Mouse (Mus musculus) MEL (cell line): ENCODE results near the gene Ube2l6. TPM values are rescaled to one million over a fixed set of nuclear protein-coding genes. Genes with fewer than 3 reads are reported as not detected.

Experiments used
- DNase-seq: peaks from one replicate; pipeline ENCODE4 v3.0.0; 2011; ENCODE audit warnings: low read depth, low spot score
- H3K27ac ChIP-seq: 2 replicates; pipeline ENCODE4 v1.5.1; 2012; ENCODE audit warnings: low read depth, mild to moderate bottlenecking, control low read depth, low read length, moderate library complexity; ENCODE audit not compliant: control insufficient read depth
- H3K27me3 ChIP-seq, 2 experiments: fragments of 150-350 bp in 1 of 2; sonication (generic) in 1 of 2; 2 replicates each; pipeline ENCODE4 v1.6.1; 2012; ENCODE audit warnings: low read length in 2 of 2, mild to moderate bottlenecking in 2 of 2, improper control_type of control experiment in 1 of 2, moderate library complexity in 1 of 2; ENCODE audit not compliant: insufficient read depth in 2 of 2, control insufficient read depth in 1 of 2
- H3K36me3 ChIP-seq, 2 experiments: 2 replicates each; pipeline ENCODE4 v1.6.1; 2012 to 2014; ENCODE audit warnings: low read length in 2 of 2, improper control_type of control experiment in 1 of 2, inconsistent platforms in 1 of 2, mild to moderate bottlenecking in 1 of 2; ENCODE audit not compliant: insufficient read depth in 2 of 2, control insufficient read depth in 1 of 2
- H3K4me1 ChIP-seq, 2 experiments: fragments of 150-350 bp in 1 of 2; sonication (generic) in 1 of 2; 2 replicates each; pipeline ENCODE4 v1.6.1; 2012; ENCODE audit warnings: low read length in 2 of 2, improper control_type of control experiment in 1 of 2, mild to moderate bottlenecking in 1 of 2; ENCODE audit not compliant: insufficient read depth in 2 of 2, control insufficient read depth in 1 of 2
- H3K4me3 ChIP-seq, 2 experiments: fragments of 150-350 bp in 1 of 2; sonication (generic) in 1 of 2; 2 replicates each; pipeline ENCODE4 v1.5.1; 2012; ENCODE audit warnings: low read depth in 2 of 2, low read length in 2 of 2, mild to moderate bottlenecking in 2 of 2, moderate library complexity in 2 of 2, control low read depth in 1 of 2, improper control_type of control experiment in 1 of 2; ENCODE audit not compliant: control insufficient read depth in 1 of 2, insufficient read depth in 1 of 2
- H3K79me2 ChIP-seq: 2 replicates; pipeline ENCODE4 v1.6.1; 2012; ENCODE audit warnings: mild to moderate bottlenecking, low read length, moderate library complexity; ENCODE audit not compliant: control insufficient read depth, poor library complexity, insufficient read depth
- H3K9ac ChIP-seq: 2 replicates; pipeline ENCODE4 v1.6.1; 2012; ENCODE audit warnings: low read depth, mild to moderate bottlenecking, control low read depth, low read length, moderate library complexity; ENCODE audit not compliant: control insufficient read depth, poor library complexity, severe bottlenecking
- H3K9me3 ChIP-seq: fragments of 150-350 bp; sonication (generic); replicated peaks from 2 replicates; pipeline ENCODE4 v1.6.1; 2012; ENCODE audit warnings: mild to moderate bottlenecking, low read length, improper control_type of control experiment, moderate library complexity; ENCODE audit not compliant: insufficient read depth
- BHLHE40 ChIP-seq: IDR thresholded peaks from 2 replicates; pipeline ENCODE4 v1.6.1; 2012; ENCODE audit warnings: low read depth, mild to moderate bottlenecking, inconsistent platforms, low read length, improper control_type of control experiment, borderline replicate concordance
- CHD1 ChIP-seq: IDR thresholded peaks from 2 replicates; pipeline ENCODE4 v1.6.1; 2012; ENCODE audit warnings: low read depth, mild to moderate bottlenecking, inconsistent platforms, low read length, improper control_type of control experiment
- CHD2 ChIP-seq: IDR thresholded peaks from 2 replicates; pipeline ENCODE4 v1.6.1; 2011; ENCODE audit warnings: low read length, improper control_type of control experiment
- CTCF ChIP-seq, 3 experiments: IDR thresholded peaks in 2 of 3; conservative IDR thresholded peaks in 1 of 3; 2 replicates each; pipeline ENCODE4 v1.5.1; 2011 to 2012; ENCODE audit warnings: low read length in 3 of 3, low read depth in 2 of 3, mild to moderate bottlenecking in 2 of 3, improper control_type of control experiment in 1 of 3, inconsistent platforms in 1 of 3, mixed read lengths in 1 of 3, moderate library complexity in 1 of 3; ENCODE audit not compliant: control insufficient read depth in 1 of 3, insufficient read depth in 1 of 3, poor library complexity in 1 of 3, severe bottlenecking in 1 of 3
- E2F4 ChIP-seq: IDR thresholded peaks from 2 replicates; pipeline ENCODE4 v1.6.1; 2011; ENCODE audit warnings: low read depth, low read length, improper control_type of control experiment, borderline replicate concordance
- ELF1 ChIP-seq: IDR thresholded peaks from 2 replicates; pipeline ENCODE4 v1.6.1; 2014; ENCODE audit warnings: low read depth, mild to moderate bottlenecking, inconsistent platforms, low read length, improper control_type of control experiment, moderate library complexity
- EP300 ChIP-seq, 2 experiments: IDR thresholded peaks; 2 replicates each; pipeline ENCODE4 v1.6.1; 2011; ENCODE audit warnings: improper control_type of control experiment in 2 of 2, low read length in 2 of 2, low read depth in 1 of 2, mild to moderate bottlenecking in 1 of 2
- ETS1 ChIP-seq: IDR thresholded peaks from 2 replicates; pipeline ENCODE4 v1.6.1; 2012; ENCODE audit warnings: low read depth, mild to moderate bottlenecking, inconsistent platforms, low read length, improper control_type of control experiment, moderate library complexity
- GATA1 ChIP-seq: IDR thresholded peaks from 2 replicates; pipeline ENCODE4 v1.6.1; 2011; ENCODE audit warnings: low read depth, low read length, improper control_type of control experiment
- HCFC1 ChIP-seq: IDR thresholded peaks from 2 replicates; pipeline ENCODE4 v1.6.1; 2012; ENCODE audit warnings: low read depth, mild to moderate bottlenecking, inconsistent platforms, low read length, improper control_type of control experiment, moderate library complexity
- JUND ChIP-seq: IDR thresholded peaks from 2 replicates; pipeline ENCODE4 v1.6.1; 2011; ENCODE audit warnings: low read depth, mild to moderate bottlenecking, improper control_type of control experiment, low read length
- KAT2A ChIP-seq: conservative IDR thresholded peaks from 2 replicates; pipeline ENCODE4 v1.6.1; 2012; ENCODE audit warnings: low read depth, low read length, improper control_type of control experiment, inconsistent platforms
- MAFK ChIP-seq: IDR thresholded peaks from 2 replicates; pipeline ENCODE4 v1.6.1; 2011; ENCODE audit warnings: low read depth, mild to moderate bottlenecking, low read length, improper control_type of control experiment, borderline replicate concordance
- MAX ChIP-seq: IDR thresholded peaks from 2 replicates; pipeline ENCODE4 v1.6.1; 2011; ENCODE audit warnings: low read length, improper control_type of control experiment
- MAZ ChIP-seq: IDR thresholded peaks from 2 replicates; pipeline ENCODE4 v1.6.1; 2012; ENCODE audit warnings: low read depth, mild to moderate bottlenecking, inconsistent platforms, low read length, improper control_type of control experiment
- MEF2A ChIP-seq: IDR thresholded peaks from 2 replicates; pipeline ENCODE4 v1.6.1; 2014; ENCODE audit warnings: low read depth, mild to moderate bottlenecking, inconsistent platforms, low read length, improper control_type of control experiment; ENCODE audit not compliant: poor library complexity, insufficient replicate concordance, severe bottlenecking; ENCODE audit errors: extremely low read depth
- MXI1 ChIP-seq: IDR thresholded peaks from 2 replicates; pipeline ENCODE4 v1.6.1; 2011; ENCODE audit warnings: mild to moderate bottlenecking, low read depth, low read length, improper control_type of control experiment
- MYB ChIP-seq: IDR thresholded peaks from 2 replicates; pipeline ENCODE4 v1.6.1; 2011; ENCODE audit warnings: mild to moderate bottlenecking, low read depth, low read length, improper control_type of control experiment
- MYC ChIP-seq: IDR thresholded peaks from 2 replicates; pipeline ENCODE4 v1.6.1; 2011; ENCODE audit warnings: low read depth, mild to moderate bottlenecking, low read length, improper control_type of control experiment, moderate library complexity
- NELFE ChIP-seq: IDR thresholded peaks from 2 replicates; pipeline ENCODE4 v1.6.1; 2011; ENCODE audit warnings: low read depth, low read length, improper control_type of control experiment
- NRF1 ChIP-seq: IDR thresholded peaks from 2 replicates; pipeline ENCODE4 v1.6.1; 2014; ENCODE audit warnings: low read depth, mild to moderate bottlenecking, inconsistent platforms, low read length, improper control_type of control experiment, moderate library complexity; ENCODE audit not compliant: poor library complexity, insufficient read depth, severe bottlenecking
- POLR2A ChIP-seq, 2 experiments: IDR thresholded peaks; 2 replicates each; pipeline ENCODE4 v1.6.1; 2011 to 2012; ENCODE audit warnings: low read length in 2 of 2, mild to moderate bottlenecking in 2 of 2, control low read depth in 1 of 2, improper control_type of control experiment in 1 of 2, low read depth in 1 of 2, moderate library complexity in 1 of 2; ENCODE audit not compliant: control insufficient read depth in 1 of 2, insufficient read depth in 1 of 2, poor library complexity in 1 of 2
- RAD21 ChIP-seq: IDR thresholded peaks from 2 replicates; pipeline ENCODE4 v1.6.1; 2011; ENCODE audit warnings: mild to moderate bottlenecking, low read depth, low read length, improper control_type of control experiment
- RCOR1 ChIP-seq: IDR thresholded peaks from 2 replicates; pipeline ENCODE4 v1.6.1; 2012; ENCODE audit warnings: low read depth, mild to moderate bottlenecking, inconsistent platforms, low read length, improper control_type of control experiment
- SIN3A ChIP-seq: IDR thresholded peaks from 2 replicates; pipeline ENCODE4 v1.6.1; 2012; ENCODE audit warnings: low read length, improper control_type of control experiment, inconsistent platforms
- SMC3 ChIP-seq: IDR thresholded peaks from 2 replicates; pipeline ENCODE4 v1.6.1; 2011; ENCODE audit warnings: low read depth, low read length, improper control_type of control experiment
- TAL1 ChIP-seq: IDR thresholded peaks from 2 replicates; pipeline ENCODE4 v1.6.1; 2012; ENCODE audit warnings: mild to moderate bottlenecking, inconsistent platforms, low read length, moderate library complexity, mixed read lengths
- TBP ChIP-seq: IDR thresholded peaks from 2 replicates; pipeline ENCODE4 v1.8.0; 2011; ENCODE audit warnings: low read depth, low read length, improper control_type of control experiment
- UBTF ChIP-seq: IDR thresholded peaks from 2 replicates; pipeline ENCODE4 v1.6.1; 2012; ENCODE audit warnings: low read depth, mild to moderate bottlenecking, inconsistent platforms, low read length, improper control_type of control experiment, moderate library complexity, borderline replicate concordance; ENCODE audit not compliant: insufficient read depth
- USF2 ChIP-seq, 2 experiments: IDR thresholded peaks; 2 replicates each; pipeline ENCODE4 v1.6.1; 2011 to 2012; ENCODE audit warnings: improper control_type of control experiment in 2 of 2, low read length in 2 of 2, borderline replicate concordance in 1 of 2, inconsistent platforms in 1 of 2, low read depth in 1 of 2, mild to moderate bottlenecking in 1 of 2; ENCODE audit not compliant: insufficient read depth in 1 of 2
- ZC3H11A ChIP-seq: IDR thresholded peaks from 2 replicates; pipeline ENCODE4 v1.6.1; 2012; ENCODE audit warnings: low read depth, mild to moderate bottlenecking, inconsistent platforms, low read length, improper control_type of control experiment
- ZKSCAN1 ChIP-seq: IDR thresholded peaks from 2 replicates; pipeline ENCODE4 v1.6.1; 2012; ENCODE audit warnings: low read depth, mild to moderate bottlenecking, inconsistent platforms, low read length, improper control_type of control experiment, moderate library complexity
- ZMIZ1 ChIP-seq: IDR thresholded peaks from 2 replicates; pipeline ENCODE4 v1.6.1; 2012; ENCODE audit warnings: low read depth, mild to moderate bottlenecking, inconsistent platforms, low read length, improper control_type of control experiment, moderate library complexity
- ZNF384 ChIP-seq: IDR thresholded peaks from 2 replicates; pipeline ENCODE4 v1.6.1; 2012; ENCODE audit warnings: low read depth, mild to moderate bottlenecking, inconsistent platforms, low read length, improper control_type of control experiment
- polyA plus RNA-seq, 2 experiments: library from polyadenylated mRNA; stranded (reverse) in 1 of 2; unstranded in 1 of 2; fragments of >175 nt in 1 of 2; fragments of >200 nt in 1 of 2; gene quantifications; 2 replicates each; pipeline versions ENCODE4 v1.2.1 to v1.2.4; 2012; ENCODE audit warnings: low replicate concordance in 2 of 2, low read depth in 1 of 2; ENCODE audit not compliant: insufficient read length in 2 of 2, insufficient read depth in 1 of 2, missing spikeins in 1 of 2
- total RNA-seq: library from RNA; depleted of rRNA; stranded (reverse); fragments of 300-350 nt; gene quantifications from 2 replicates; pipeline ENCODE4 v1.2.3, GENCODE M21; 2012

Ube2l6 gene
- total and polyA plus RNA-seq, 3 experiments, result 17.5 to 37.0 TPM; not detected in 1

- peak; percentile 87 for DNase-seq
- H3K9ac ChIP-seq, result peak overlapping the region; percentile 88
- H3K27ac ChIP-seq, result peak overlapping the region; percentile 91
- no peaks in the 10 kb centered on the region for H3K9me3 ChIP-seq
- H3K27me3 ChIP-seq, result no peaks in the 10 kb centered on the region
- peak overlapping the region; percentile 78 to 96 for H3K4me3 ChIP-seq
- H3K4me1 ChIP-seq, result peaks cover 14 to 21% of the 10 kb centered on the region in 2 experiments
- H3K79me2 ChIP-seq, result peaks cover 44% of the 10 kb centered on the region
- peaks cover 0 to 23% of the 10 kb centered on the region in 2 experiments; a peak in 3 of 4 replicates for H3K36me3 ChIP-seq
- TF ChIP-seq SIN3A, result peak; percentile 93
- TF ChIP-seq BHLHE40, result peak; percentile 85
- TF ChIP-seq ZNF384, result no peak
- no peak for TF ChIP-seq ZKSCAN1
- no peak for TF ChIP-seq CTCF (IDR thresholded peaks at IDR 0.05 in 2 of 3, conservative IDR thresholded peaks at IDR 0.05 in 1 of 3; ENCODE audit: control insufficient read depth in 1 of 3, insufficient read depth in 1 of 3, low read depth in 2 of 3, low read length in 3 of 3, poor library complexity in 1 of 3, severe bottlenecking in 1 of 3)
- TF ChIP-seq POLR2A (IDR thresholded peaks at IDR 0.05; ENCODE audit: control insufficient read depth in 1 of 2, insufficient read depth in 1 of 2, low read depth in 1 of 2, low read length in 2 of 2, poor library complexity in 1 of 2), result peak; percentile 47 to 77; a peak in 3 of 4 replicates
- peak; percentile 62 for TF ChIP-seq ETS1
- TF ChIP-seq HCFC1, result peak; percentile 55; the same call in 1 of the 2 replicates
- 0 out of 2 replicates have a peak, but pooled peaks have one; percentile 34 for TF ChIP-seq MEF2A
- no peak for TF ChIP-seq E2F4
- peak; percentile 36; the same call in 1 of the 2 replicates for TF ChIP-seq ZMIZ1
- no peak for TF ChIP-seq CHD2
- peak; percentile 27 to 84; a peak in 3 of 4 replicates for TF ChIP-seq USF2 (IDR thresholded peaks at IDR 0.05; ENCODE audit: borderline replicate concordance in 1 of 2, insufficient read depth in 1 of 2, low read depth in 1 of 2, low read length in 2 of 2)
- no peak for TF ChIP-seq ZC3H11A
- TF ChIP-seq MYC, result no peak
- peak; percentile 78 for TF ChIP-seq NELFE
- peak; percentile 77 for TF ChIP-seq TBP
- peak in 1 of 2 experiments; percentile 55; a peak in 2 of 4 replicates for TF ChIP-seq EP300 (IDR thresholded peaks at IDR 0.05; ENCODE audit: low read depth in 1 of 2, low read length in 2 of 2)
- TF ChIP-seq MXI1, result peak; percentile 87
- no peak for TF ChIP-seq UBTF
- no peak; the same call in 1 of the 2 replicates for TF ChIP-seq NRF1
- no peak for TF ChIP-seq KAT2A
- no peak for TF ChIP-seq TAL1
- TF ChIP-seq MAX, result peak; percentile 92
- TF ChIP-seq SMC3, result no peak
- peak; percentile 78; the same call in 1 of the 2 replicates for TF ChIP-seq MAZ
- TF ChIP-seq JUND, result no peak
- TF ChIP-seq RAD21, result no peak
- TF ChIP-seq CHD1, result peak; percentile 64; the same call in 1 of the 2 replicates
- TF ChIP-seq MAFK, result no peak
- TF ChIP-seq MYB, result no peak
- peak; percentile 62 for TF ChIP-seq GATA1
- TF ChIP-seq ELF1, result no peak
- 0 out of 2 replicates have a peak, but pooled peaks have one; percentile 38 for TF ChIP-seq RCOR1
These were observed 40.7 kb downstream of the Ube2l6 start for GRCm38 (mm10) chr2:84838993-84839980.
